Mouse (Mus musculus) MEL (cell line): ENCODE results near the gene Prkcd. TPM values are rescaled to one million over a fixed set of nuclear protein-coding genes. Genes with fewer than 3 reads are reported as not detected.

ENCODE experiments used
- DNase-seq: peaks from one replicate; pipeline ENCODE4 v3.0.0; 2011; ENCODE audit warnings: low read depth, low spot score
- H3K27ac ChIP-seq: 2 replicates; pipeline ENCODE4 v1.5.1; 2012; ENCODE audit warnings: low read depth, mild to moderate bottlenecking, control low read depth, low read length, moderate library complexity; ENCODE audit not compliant: control insufficient read depth
- H3K27me3 ChIP-seq, 2 experiments: fragments of 150-350 bp in 1 of 2; sonication (generic) in 1 of 2; 2 replicates each; pipeline ENCODE4 v1.6.1; 2012; ENCODE audit warnings: low read length in 2 of 2, mild to moderate bottlenecking in 2 of 2, improper control_type of control experiment in 1 of 2, moderate library complexity in 1 of 2; ENCODE audit not compliant: insufficient read depth in 2 of 2, control insufficient read depth in 1 of 2
- H3K36me3 ChIP-seq, 2 experiments: 2 replicates each; pipeline ENCODE4 v1.6.1; 2012 to 2014; ENCODE audit warnings: low read length in 2 of 2, improper control_type of control experiment in 1 of 2, inconsistent platforms in 1 of 2, mild to moderate bottlenecking in 1 of 2; ENCODE audit not compliant: insufficient read depth in 2 of 2, control insufficient read depth in 1 of 2
- H3K4me1 ChIP-seq, 2 experiments: fragments of 150-350 bp in 1 of 2; sonication (generic) in 1 of 2; 2 replicates each; pipeline ENCODE4 v1.6.1; 2012; ENCODE audit warnings: low read length in 2 of 2, improper control_type of control experiment in 1 of 2, mild to moderate bottlenecking in 1 of 2; ENCODE audit not compliant: insufficient read depth in 2 of 2, control insufficient read depth in 1 of 2
- H3K4me3 ChIP-seq, 2 experiments: fragments of 150-350 bp in 1 of 2; sonication (generic) in 1 of 2; 2 replicates each; pipeline ENCODE4 v1.5.1; 2012; ENCODE audit warnings: low read depth in 2 of 2, low read length in 2 of 2, mild to moderate bottlenecking in 2 of 2, moderate library complexity in 2 of 2, control low read depth in 1 of 2, improper control_type of control experiment in 1 of 2; ENCODE audit not compliant: control insufficient read depth in 1 of 2, insufficient read depth in 1 of 2
- H3K79me2 ChIP-seq: 2 replicates; pipeline ENCODE4 v1.6.1; 2012; ENCODE audit warnings: mild to moderate bottlenecking, low read length, moderate library complexity; ENCODE audit not compliant: control insufficient read depth, poor library complexity, insufficient read depth
- H3K9ac ChIP-seq: 2 replicates; pipeline ENCODE4 v1.6.1; 2012; ENCODE audit warnings: low read depth, mild to moderate bottlenecking, control low read depth, low read length, moderate library complexity; ENCODE audit not compliant: control insufficient read depth, poor library complexity, severe bottlenecking
- H3K9me3 ChIP-seq: fragments of 150-350 bp; sonication (generic); replicated peaks from 2 replicates; pipeline ENCODE4 v1.6.1; 2012; ENCODE audit warnings: mild to moderate bottlenecking, low read length, improper control_type of control experiment, moderate library complexity; ENCODE audit not compliant: insufficient read depth
- CHD1 ChIP-seq: IDR thresholded peaks from 2 replicates; pipeline ENCODE4 v1.6.1; 2012; ENCODE audit warnings: low read depth, mild to moderate bottlenecking, inconsistent platforms, low read length, improper control_type of control experiment
- CTCF ChIP-seq, 3 experiments: IDR thresholded peaks in 2 of 3; conservative IDR thresholded peaks in 1 of 3; 2 replicates each; pipeline ENCODE4 v1.5.1; 2011 to 2012; ENCODE audit warnings: low read length in 3 of 3, low read depth in 2 of 3, mild to moderate bottlenecking in 2 of 3, improper control_type of control experiment in 1 of 3, inconsistent platforms in 1 of 3, mixed read lengths in 1 of 3, moderate library complexity in 1 of 3; ENCODE audit not compliant: control insufficient read depth in 1 of 3, insufficient read depth in 1 of 3, poor library complexity in 1 of 3, severe bottlenecking in 1 of 3
- E2F4 ChIP-seq: IDR thresholded peaks from 2 replicates; pipeline ENCODE4 v1.6.1; 2011; ENCODE audit warnings: low read depth, low read length, improper control_type of control experiment, borderline replicate concordance
- ELF1 ChIP-seq: IDR thresholded peaks from 2 replicates; pipeline ENCODE4 v1.6.1; 2014; ENCODE audit warnings: low read depth, mild to moderate bottlenecking, inconsistent platforms, low read length, improper control_type of control experiment, moderate library complexity
- EP300 ChIP-seq, 2 experiments: IDR thresholded peaks; 2 replicates each; pipeline ENCODE4 v1.6.1; 2011; ENCODE audit warnings: improper control_type of control experiment in 2 of 2, low read length in 2 of 2, low read depth in 1 of 2, mild to moderate bottlenecking in 1 of 2
- GABPA ChIP-seq: IDR thresholded peaks from 2 replicates; pipeline ENCODE4 v1.6.1; 2012; ENCODE audit warnings: low read depth, mild to moderate bottlenecking, inconsistent platforms, low read length, improper control_type of control experiment, moderate library complexity
- HCFC1 ChIP-seq: IDR thresholded peaks from 2 replicates; pipeline ENCODE4 v1.6.1; 2012; ENCODE audit warnings: low read depth, mild to moderate bottlenecking, inconsistent platforms, low read length, improper control_type of control experiment, moderate library complexity
- KAT2A ChIP-seq: conservative IDR thresholded peaks from 2 replicates; pipeline ENCODE4 v1.6.1; 2012; ENCODE audit warnings: low read depth, low read length, improper control_type of control experiment, inconsistent platforms
- MAFK ChIP-seq: IDR thresholded peaks from 2 replicates; pipeline ENCODE4 v1.6.1; 2011; ENCODE audit warnings: low read depth, mild to moderate bottlenecking, low read length, improper control_type of control experiment, borderline replicate concordance
- MAZ ChIP-seq: IDR thresholded peaks from 2 replicates; pipeline ENCODE4 v1.6.1; 2012; ENCODE audit warnings: low read depth, mild to moderate bottlenecking, inconsistent platforms, low read length, improper control_type of control experiment
- MEF2A ChIP-seq: IDR thresholded peaks from 2 replicates; pipeline ENCODE4 v1.6.1; 2014; ENCODE audit warnings: low read depth, mild to moderate bottlenecking, inconsistent platforms, low read length, improper control_type of control experiment; ENCODE audit not compliant: poor library complexity, insufficient replicate concordance, severe bottlenecking; ENCODE audit errors: extremely low read depth
- MXI1 ChIP-seq: IDR thresholded peaks from 2 replicates; pipeline ENCODE4 v1.6.1; 2011; ENCODE audit warnings: mild to moderate bottlenecking, low read depth, low read length, improper control_type of control experiment
- MYB ChIP-seq: IDR thresholded peaks from 2 replicates; pipeline ENCODE4 v1.6.1; 2011; ENCODE audit warnings: mild to moderate bottlenecking, low read depth, low read length, improper control_type of control experiment
- NELFE ChIP-seq: IDR thresholded peaks from 2 replicates; pipeline ENCODE4 v1.6.1; 2011; ENCODE audit warnings: low read depth, low read length, improper control_type of control experiment
- POLR2A ChIP-seq, 2 experiments: IDR thresholded peaks; 2 replicates each; pipeline ENCODE4 v1.6.1; 2011 to 2012; ENCODE audit warnings: low read length in 2 of 2, mild to moderate bottlenecking in 2 of 2, control low read depth in 1 of 2, improper control_type of control experiment in 1 of 2, low read depth in 1 of 2, moderate library complexity in 1 of 2; ENCODE audit not compliant: control insufficient read depth in 1 of 2, insufficient read depth in 1 of 2, poor library complexity in 1 of 2
- POLR2AphosphoS2 ChIP-seq: IDR thresholded peaks from 2 replicates; pipeline ENCODE4 v1.6.1; 2011; ENCODE audit warnings: low read length, improper control_type of control experiment
- RCOR1 ChIP-seq: IDR thresholded peaks from 2 replicates; pipeline ENCODE4 v1.6.1; 2012; ENCODE audit warnings: low read depth, mild to moderate bottlenecking, inconsistent platforms, low read length, improper control_type of control experiment
- SIN3A ChIP-seq: IDR thresholded peaks from 2 replicates; pipeline ENCODE4 v1.6.1; 2012; ENCODE audit warnings: low read length, improper control_type of control experiment, inconsistent platforms
- SMC3 ChIP-seq: IDR thresholded peaks from 2 replicates; pipeline ENCODE4 v1.6.1; 2011; ENCODE audit warnings: low read depth, low read length, improper control_type of control experiment
- UBTF ChIP-seq: IDR thresholded peaks from 2 replicates; pipeline ENCODE4 v1.6.1; 2012; ENCODE audit warnings: low read depth, mild to moderate bottlenecking, inconsistent platforms, low read length, improper control_type of control experiment, moderate library complexity, borderline replicate concordance; ENCODE audit not compliant: insufficient read depth
- USF1 ChIP-seq: IDR thresholded peaks from 2 replicates; pipeline ENCODE4 v1.6.1; 2014; ENCODE audit warnings: low read depth, mild to moderate bottlenecking, inconsistent platforms, low read length, improper control_type of control experiment, moderate library complexity
- USF2 ChIP-seq, 2 experiments: IDR thresholded peaks; 2 replicates each; pipeline ENCODE4 v1.6.1; 2011 to 2012; ENCODE audit warnings: improper control_type of control experiment in 2 of 2, low read length in 2 of 2, borderline replicate concordance in 1 of 2, inconsistent platforms in 1 of 2, low read depth in 1 of 2, mild to moderate bottlenecking in 1 of 2; ENCODE audit not compliant: insufficient read depth in 1 of 2
- ZC3H11A ChIP-seq: IDR thresholded peaks from 2 replicates; pipeline ENCODE4 v1.6.1; 2012; ENCODE audit warnings: low read depth, mild to moderate bottlenecking, inconsistent platforms, low read length, improper control_type of control experiment
- polyA plus RNA-seq, 2 experiments: library from polyadenylated mRNA; stranded (reverse) in 1 of 2; unstranded in 1 of 2; fragments of >175 nt in 1 of 2; fragments of >200 nt in 1 of 2; gene quantifications; 2 replicates each; pipeline versions ENCODE4 v1.2.1 to v1.2.4; 2012; ENCODE audit warnings: low replicate concordance in 2 of 2, low read depth in 1 of 2; ENCODE audit not compliant: insufficient read length in 2 of 2, insufficient read depth in 1 of 2, missing spikeins in 1 of 2
- total RNA-seq: library from RNA; depleted of rRNA; stranded (reverse); fragments of 300-350 nt; gene quantifications from 2 replicates; pipeline ENCODE4 v1.2.3, GENCODE M21; 2012

Prkcd gene
- total and polyA plus RNA-seq, 3 experiments, result 33.9 to 72.7 TPM; not detected in 1

GRCm38 (mm10) chr14:30548965-30549776, 76.8 kb downstream of the Prkcd start (continued):
- TF ChIP-seq MXI1 (peak; percentile 82), USF1 (0 out of 2 replicates have a peak, but pooled peaks have one; percentile 5), MYB (no peak), NELFE (peak; percentile 97), HCFC1 (no peak; the same call in 1 of the 2 replicates), KAT2A (no peak), EP300 (IDR thresholded peaks at IDR 0.05; ENCODE audit: low read depth in 1 of 2, low read length in 2 of 2) (no peak), CTCF (IDR thresholded peaks at IDR 0.05 in 2 of 3, conservative IDR thresholded peaks at IDR 0.05 in 1 of 3; ENCODE audit: control insufficient read depth in 1 of 3, insufficient read depth in 1 of 3, low read depth in 2 of 3, low read length in 3 of 3, poor library complexity in 1 of 3, severe bottlenecking in 1 of 3) (no peak), MAFK (no peak), USF2 (IDR thresholded peaks at IDR 0.05; ENCODE audit: borderline replicate concordance in 1 of 2, insufficient read depth in 1 of 2, low read depth in 1 of 2, low read length in 2 of 2) (no peak), RCOR1 (no peak), MEF2A (no peak), GABPA (no peak), SIN3A (peak; percentile 41; the same call in 1 of the 2 replicates), UBTF (no peak), ZC3H11A (no peak), POLR2A (IDR thresholded peaks at IDR 0.05; ENCODE audit: control insufficient read depth in 1 of 2, insufficient read depth in 1 of 2, low read depth in 1 of 2, low read length in 2 of 2, poor library complexity in 1 of 2) (peak; percentile 91 to 96), MAZ (no peak), POLR2AphosphoS2 (peak; percentile 85), ELF1 (no peak)

- H3K9ac ChIP-seq, result peak within 1 kb of the TSS; percentile 78
- peak; percentile 78 for DNase-seq
- H3K9me3 ChIP-seq, result no peaks in the 10 kb centered on the region
- peaks cover 2 to 25% of the 10 kb centered on the region in 2 experiments; a peak in 3 of 4 replicates for H3K36me3 ChIP-seq
- H3K4me1 ChIP-seq, result peaks cover 7 to 31% of the 10 kb centered on the region in 2 experiments; a peak in 3 of 4 replicates
- H3K4me3 ChIP-seq, result peak within 1 kb of the TSS; percentile 69 to 85
- H3K79me2 ChIP-seq, result peaks cover 40% of the 10 kb centered on the region
- no peaks in the 10 kb centered on the region for H3K27me3 ChIP-seq
- H3K27ac ChIP-seq, result peak within 1 kb of the TSS; percentile 89
- TF ChIP-seq USF1 (no peak), SMC3 (no peak), E2F4 (no peak), CHD1 (no peak), EP300 (IDR thresholded peaks at IDR 0.05; ENCODE audit: low read depth in 1 of 2, low read length in 2 of 2) (0 out of 4 replicates have a peak, but pooled peaks of 1 of the 2 experiments have one; percentile 2)
Observed at GRCm38 (mm10) chr14:30548131-30548720, 77.8 kb downstream of the Prkcd start, which contains the start of gene Tkt. TSS of gene Tkt (plus strand) at chr14:30548359.
